Mouse (Mus musculus) heart, adult 11 months (tissue): ENCODE data around the gene Trmt112.
A peak's percentile ranks its signal among the peaks of the same experiment; 100 is the strongest.

Experiments used
- DNase-seq: peaks from one replicate; pipeline ENCODE4 v3.0.0; 2022

Trmt112 gene

DNA sequence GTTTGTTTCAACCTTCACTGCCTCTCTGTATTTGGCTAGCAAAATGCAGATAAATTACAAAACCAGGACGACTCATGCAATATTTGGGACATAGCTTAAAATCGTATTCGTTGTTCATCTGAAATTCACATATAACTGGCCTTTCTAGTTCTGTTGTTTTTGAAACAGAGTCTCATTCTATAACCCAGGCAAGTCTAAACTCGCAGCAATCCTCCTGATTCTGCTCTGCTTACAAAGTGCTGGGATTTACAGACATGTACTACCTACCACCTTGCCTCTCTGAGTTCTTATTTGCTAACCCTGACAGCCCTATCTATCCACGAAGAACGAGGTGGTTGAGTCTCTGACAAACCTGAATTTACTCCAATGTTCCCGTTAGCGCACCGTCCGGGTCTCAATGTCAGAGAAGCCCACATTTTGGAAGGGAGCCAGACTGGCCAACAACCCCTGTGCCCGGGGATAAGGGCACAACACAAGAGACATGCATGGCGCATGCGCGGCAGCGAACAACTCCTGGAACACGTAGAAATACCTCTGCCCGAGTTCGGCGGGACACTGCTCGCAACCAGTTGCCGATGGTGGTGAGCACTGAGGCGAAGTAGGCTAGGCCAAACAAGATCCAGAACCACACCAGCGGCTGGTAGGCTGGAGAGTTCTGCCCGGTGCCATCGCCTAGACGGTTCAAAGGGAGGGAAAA is 17.2 kb downstream of the Trmt112 start:
- DNase-seq = peak; percentile 93

DNA sequence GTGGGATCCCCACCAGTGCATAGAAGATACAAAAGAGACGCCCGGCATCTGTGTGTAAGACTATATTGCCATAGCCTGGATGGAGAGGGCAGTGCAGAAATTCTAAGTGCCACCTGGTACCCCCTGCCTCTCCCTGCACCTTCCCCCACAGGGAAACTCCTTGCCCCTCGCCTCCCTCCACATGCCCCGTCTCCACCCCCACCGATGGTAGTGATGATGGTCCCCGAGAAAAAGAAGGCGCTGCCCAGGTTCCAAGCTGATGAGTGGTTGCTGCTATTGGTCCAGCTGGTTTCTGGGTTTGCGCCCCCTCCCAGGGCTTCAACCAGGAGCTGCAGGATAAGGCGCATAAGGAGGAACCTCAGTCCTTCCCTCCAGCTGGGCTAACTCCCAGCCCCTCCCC is 18.6 kb downstream of the Trmt112 start:
- peak; percentile 86 for DNase-seq

DNA sequence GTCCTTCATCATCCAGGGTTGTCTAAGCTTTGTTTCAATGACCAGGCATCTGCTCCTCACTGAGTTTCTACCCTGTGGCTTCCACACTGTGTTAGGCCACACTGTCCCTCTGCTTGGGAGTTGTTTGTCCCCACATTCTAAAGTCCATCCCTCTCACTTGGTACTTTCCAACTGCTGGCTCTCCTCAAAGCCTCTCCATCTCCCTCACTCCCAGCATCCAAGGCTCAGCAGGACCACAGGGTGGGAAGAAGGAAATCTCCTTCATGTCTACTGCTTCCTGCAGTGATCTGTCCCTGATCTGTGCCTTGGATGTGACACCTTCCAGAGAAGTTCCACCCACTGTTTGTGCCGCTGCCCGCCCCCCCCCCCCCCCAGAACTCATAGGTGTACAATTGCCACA is 21.5 kb downstream of the Trmt112 start:
- DNase-seq = peak; percentile 83

DNA sequence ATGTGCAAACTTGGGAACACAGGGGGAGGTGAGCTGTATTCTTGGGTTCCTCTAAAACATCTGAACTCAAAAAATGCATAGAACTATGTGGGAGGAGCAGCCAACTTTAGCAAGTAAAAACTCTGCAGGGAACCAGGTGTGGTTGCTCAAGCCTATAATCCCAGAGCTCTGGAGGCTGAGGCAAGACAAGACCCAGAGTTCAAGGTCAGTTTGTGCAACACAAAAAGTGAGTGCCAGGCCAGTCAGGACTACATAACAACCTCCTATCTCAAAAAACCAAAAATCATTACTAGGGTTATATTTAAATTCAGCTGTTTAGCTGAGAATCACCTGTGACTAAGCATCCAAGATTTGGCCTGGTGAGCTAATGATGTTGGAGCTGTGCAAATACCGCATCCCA is 22.5 kb downstream of the Trmt112 start:
- no peak for DNase-seq

DNA sequence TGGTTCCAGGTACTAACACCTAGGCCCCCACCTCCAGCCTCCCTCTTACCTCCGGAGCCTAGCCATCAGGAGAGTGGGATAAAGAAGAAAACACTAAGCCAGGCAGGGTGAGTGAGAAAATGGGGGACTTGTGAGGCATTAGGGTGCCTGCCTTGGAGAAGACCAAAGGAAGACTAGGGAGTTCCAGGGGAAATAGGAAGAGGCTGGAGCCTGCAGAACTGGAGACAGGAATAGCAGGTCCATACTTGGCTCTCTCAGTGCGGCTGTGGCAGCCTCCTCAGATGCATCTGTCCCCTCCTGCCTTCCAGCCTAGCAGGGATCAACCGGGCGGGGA is 23.6 kb downstream of the Trmt112 start:
- peak; percentile 82 for DNase-seq

DNA sequence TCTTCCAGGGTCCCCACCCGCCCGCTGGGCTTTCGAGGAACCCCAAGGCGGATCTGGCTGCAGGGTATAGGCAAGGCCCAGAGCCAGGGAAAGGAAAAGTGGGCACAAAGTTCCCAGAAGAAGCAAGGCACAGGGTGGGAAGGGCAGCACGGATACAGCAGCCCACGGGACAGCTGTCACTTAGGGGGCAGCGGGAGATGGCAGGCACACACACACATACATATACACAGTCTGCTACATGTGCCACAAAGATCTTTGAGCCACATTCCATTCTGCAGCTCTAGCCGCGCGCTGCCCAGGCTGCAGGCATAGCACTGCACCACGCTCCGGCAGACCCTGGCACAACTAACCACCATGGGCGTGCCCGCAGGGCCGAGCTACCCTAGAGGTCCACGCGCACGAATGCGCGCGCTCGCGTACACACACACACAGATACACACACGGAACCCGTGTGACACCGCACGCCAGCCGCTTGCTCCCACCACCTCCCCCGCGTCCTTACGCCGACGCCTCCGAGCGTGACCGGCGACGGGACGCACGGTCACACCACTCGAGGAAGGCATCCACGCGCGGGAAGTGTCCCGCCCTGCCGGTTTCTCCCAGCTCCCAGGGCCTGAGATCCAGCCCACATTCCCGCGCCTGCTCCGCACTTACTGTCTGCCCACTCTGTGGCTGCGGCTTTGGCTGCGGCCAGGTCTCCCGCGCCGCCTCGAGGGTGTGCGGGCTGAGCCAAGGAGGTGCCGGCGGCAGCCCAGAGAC is 24.1 kb downstream of the Trmt112 start:
- DNase-seq = peak; percentile 92

DNA sequence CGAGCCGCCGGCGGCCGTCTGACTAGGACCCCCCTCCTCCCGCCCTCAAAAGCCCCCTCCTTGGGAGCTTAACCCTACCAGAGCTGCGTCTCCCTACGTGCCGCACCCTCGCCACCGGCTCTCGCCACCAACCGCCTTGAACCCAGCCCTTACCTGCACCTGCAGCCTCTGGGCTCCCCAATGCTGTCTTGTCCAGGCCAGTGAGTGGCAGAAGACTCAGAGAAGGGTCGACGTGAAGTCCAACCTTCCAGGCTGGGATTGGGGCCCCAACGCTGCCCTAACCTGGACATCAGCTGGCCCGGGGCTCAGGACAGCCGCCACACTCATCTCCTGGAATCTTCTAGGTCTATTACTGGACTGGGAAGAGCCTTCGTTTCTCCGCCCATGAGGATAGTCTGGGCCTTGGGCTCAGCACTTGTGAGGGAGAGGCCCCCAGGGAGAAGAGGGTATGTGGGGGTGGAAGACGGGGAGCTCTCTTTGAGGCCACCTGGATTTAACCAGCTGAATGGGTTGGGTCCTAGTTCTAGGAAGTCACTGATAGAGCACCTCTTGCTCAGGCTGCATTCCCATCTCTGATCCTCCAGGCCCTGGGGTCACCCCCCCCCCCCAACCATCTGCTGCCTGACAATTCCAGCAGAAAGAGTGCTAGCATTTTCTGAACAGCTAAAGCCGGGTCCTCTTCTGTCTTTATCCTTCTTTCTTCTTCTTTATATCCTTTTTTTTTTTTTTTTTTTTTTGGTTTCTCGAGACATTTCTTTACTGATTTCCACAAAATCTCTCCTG is 24.9 kb downstream of the Trmt112 start, which contains the start of gene Kcnk4:
Kcnk4 (minus strand) TSS at position 321 of the 783 bp plus-strand sequence.
- no peak for DNase-seq

DNA sequence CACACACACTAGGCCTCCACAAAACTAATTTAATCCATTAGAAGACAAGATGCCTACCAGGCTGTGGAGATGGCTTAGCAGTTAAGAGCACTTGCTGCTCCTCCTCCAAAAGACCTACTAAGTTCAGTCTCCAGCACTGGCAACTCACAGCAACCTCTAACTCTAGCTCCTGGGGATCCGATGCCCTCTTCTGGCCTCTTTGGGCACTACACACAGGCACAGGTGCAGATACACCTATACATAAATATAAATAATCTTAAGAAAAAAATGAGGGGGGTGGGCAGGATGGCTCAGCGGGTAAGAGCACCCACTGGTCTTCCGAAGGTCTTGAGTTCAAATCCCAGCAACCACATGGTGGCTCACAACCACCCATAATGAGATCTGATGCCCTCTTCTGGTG is 26.8 kb downstream of the Trmt112 start:
- DNase-seq = peak; percentile 85

DNA sequence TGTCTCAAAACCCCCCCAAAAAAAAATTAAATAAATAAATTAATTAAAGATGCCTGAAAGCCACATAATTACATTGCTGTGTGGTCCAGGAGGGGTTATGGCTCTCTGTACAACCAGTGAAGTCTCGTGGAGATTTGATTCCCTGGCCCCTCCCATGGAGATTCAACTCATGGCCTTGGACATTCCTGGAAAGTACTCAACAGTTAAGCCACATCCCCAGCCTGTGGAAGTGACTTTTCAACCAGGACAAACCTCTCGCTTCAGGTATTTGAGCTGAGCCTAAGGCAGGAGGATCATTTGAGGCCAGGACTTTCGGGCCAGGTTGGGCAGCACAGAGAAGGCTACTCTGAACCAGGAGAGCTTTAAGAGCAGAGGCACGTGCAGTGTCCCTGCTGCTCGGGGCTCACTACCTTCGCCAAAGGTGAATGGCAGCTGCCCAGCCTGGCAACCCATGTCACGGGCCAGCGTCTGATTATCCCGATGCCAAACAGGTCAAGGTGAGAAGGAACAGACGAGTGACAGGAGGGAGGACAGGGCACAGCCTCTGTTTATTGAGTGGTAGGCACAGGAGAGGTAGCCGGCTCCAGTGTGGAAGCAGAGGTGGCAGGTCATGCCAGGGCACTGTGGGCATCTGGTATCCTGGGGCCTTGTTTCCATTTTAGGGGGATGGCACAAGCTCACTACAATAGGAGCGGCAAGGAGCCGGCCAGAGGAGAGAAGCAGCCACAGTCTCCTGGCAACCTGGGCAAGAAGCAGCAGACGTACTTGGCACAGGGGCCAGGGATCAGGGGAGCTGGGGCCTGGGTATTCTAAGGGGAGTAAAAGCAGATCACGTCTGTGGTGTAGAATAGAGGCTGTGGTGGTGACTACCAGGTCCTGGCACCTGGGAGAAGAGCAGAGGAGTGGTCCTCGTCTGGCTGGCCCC is 28.3 kb downstream of the Trmt112 start:
- peak; percentile 98 for DNase-seq

DNA sequence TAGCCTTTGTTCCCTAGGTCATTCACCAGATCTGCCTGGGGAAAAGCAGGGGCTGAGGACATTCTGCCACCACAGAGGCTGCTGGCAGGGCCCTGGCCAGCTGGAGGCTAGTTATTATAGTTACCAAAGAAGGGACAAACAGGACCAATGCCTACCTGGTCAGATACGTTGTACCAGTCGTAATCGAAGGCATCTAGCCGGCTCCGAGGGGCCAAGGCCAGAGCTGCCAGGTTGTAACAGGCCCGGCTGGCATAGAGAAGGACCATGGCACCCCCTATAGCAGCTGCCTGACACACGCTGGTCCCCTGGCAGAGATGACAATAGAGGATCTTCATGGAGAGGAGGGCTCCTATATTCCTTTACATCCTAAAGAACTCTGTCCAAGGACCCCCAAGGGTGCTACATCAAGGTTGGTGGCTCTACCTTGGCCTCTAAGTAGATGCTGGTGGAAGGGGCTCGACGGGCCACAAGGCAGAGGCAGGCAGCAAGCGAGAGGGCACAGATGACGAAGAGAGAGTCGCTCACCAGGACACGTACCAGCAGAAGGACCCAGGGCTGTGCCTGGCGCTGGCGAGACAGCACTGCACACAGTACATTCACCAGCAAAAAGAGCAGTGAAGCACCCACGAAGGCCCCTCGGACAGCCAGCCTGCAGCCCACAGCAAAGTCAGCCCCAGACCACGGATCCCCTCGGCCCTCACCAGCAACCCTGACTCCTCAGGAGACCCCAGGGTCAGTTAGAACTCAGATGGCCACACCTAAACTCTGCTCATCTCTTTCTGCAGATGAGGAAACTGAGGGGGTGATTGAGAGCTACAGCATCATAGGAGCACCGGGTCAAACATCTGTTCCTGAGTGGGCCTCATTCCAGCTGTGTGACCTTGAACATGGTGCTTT is 29.9 kb downstream of the Trmt112 start:
- peak; percentile 94 for DNase-seq

DNA sequence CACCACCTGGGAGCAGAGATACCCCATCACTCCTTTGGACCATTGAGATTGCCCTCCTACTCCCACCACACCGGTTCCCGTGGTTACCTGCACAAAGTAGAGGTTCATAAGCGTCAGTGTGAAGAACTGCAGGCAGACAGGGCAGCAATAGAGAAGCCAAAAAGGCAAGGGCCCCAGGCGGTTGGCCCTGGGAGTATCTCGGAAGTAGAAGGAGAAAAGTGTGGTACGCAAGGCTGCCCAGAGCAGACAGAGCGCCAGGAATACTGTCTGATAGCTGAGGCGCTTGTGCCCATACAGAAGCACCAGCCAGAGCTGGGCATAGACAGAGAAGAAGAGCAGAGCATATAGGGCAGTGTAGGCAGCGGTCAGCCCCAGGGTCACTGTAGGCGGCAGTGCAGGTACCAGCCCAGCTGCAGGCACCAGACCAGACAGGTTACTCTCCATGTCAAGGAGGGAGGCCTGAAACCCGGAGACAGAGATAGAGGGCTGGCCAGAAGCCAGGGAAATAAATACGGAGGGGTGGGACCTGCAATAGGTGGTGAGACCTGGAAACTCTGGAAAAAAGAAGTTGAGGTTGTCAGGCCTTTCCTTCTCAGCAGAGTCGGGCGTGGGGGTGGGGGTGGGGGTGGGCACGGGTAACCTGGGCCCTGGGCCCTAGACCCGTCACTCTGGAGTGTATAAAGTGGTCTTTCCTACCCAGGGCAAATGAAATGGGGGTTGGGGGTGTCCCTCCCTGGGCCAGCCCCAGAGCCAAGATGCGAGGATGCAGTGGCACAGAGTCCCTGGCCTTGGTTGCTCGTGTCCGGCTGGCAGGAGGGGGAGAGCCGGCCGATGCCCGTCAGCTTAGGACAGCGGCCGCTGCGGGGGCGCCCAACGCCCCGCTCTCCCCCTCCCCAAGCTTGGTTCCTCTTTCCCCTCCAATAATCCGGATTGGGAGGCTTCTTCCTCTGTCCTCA is 31.2 kb downstream of the Trmt112 start:
- DNase-seq = peak; percentile 93

DNA sequence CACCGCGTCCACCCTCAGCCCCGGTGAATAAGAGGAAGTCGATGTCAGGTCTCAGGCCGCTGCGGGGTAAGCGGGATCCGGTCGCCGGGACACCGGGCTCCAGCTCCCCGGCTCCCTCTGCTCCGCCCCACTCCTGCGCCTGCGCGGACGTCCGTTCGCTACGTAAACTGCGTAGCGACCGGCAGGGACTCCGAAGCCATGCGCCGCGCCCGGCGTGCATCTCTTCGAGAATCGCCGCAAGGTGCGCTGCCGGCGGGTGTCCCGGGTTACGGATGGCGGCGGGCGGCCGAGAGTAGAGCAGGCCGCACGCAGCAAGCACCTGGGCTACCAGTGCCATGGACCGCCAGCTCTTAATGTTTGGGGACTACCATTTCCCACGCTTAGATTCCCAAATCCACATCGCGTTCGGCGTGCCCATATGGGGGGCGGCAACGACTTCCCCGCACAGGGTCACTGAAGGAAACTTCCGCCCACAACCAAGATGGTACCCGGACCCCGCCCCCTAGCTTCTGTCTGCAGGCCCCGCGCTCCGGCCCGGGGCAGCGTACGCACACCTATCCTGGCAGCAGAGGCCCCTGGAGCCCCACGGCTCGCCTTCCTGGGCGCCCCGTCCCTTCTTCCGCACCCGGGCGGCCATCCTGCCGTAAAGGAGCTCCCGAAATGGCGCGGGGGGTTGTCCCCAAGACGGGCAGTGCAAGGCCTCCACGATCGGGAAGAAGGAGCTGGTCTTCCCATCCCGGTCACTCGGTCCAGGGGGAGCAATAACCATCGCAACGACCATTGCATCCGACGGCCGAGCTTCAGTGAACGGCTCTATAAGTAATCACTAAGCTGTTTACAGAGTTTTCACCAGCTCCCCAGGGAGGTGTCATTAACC is 32.1 kb downstream of the Trmt112 start, which contains the start of gene Bad:
Bad (plus strand) TSS at position 490 of the 877 bp plus-strand sequence.
- peak; percentile 99 for DNase-seq

DNA sequence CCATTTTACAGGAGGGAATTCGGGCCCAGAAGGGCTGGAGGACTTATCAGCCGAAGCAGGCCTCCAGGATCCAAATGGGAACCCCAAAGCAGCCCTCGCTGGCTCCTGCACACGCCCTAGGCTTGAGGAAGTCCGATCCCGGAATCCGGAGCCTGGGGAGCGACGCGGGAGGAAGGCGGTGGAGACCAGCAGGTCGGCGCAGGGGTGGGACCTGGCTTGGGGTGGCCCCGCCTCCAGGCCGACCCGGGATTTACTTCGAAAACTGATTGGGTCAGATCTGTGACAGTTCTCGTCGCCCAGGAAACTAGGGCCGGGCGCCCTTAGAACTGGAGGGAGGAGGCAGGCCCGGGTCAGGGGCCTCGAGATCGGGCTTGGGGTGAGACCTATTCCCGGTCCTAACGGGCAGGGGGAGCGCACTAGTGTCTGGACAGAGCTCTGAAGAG is 32.8 kb downstream of the Trmt112 start, which contains the start of gene Gpr137:
Gpr137 (minus strand) TSS at position 232 of the 443 bp plus-strand sequence.
- peak; percentile 100 for DNase-seq

DNA sequence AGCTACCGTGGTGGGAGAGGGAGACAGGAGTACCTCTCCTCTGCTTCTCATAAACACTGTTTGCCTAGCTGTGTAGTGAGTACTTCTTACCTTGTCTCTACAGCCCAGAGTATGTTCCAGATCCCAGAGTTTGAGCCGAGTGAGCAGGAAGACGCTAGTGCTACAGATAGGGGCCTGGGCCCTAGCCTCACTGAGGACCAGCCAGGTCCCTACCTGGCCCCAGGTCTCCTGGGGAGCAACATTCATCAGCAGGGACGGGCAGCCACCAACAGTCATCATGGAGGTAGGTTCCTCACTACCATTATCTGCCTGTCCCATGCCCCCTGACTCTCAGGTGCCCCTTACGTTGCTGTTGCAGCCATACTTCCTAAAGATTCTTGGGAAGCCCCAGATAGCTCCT is 33.3 kb downstream of the Trmt112 start:
- no peak for DNase-seq

DNA sequence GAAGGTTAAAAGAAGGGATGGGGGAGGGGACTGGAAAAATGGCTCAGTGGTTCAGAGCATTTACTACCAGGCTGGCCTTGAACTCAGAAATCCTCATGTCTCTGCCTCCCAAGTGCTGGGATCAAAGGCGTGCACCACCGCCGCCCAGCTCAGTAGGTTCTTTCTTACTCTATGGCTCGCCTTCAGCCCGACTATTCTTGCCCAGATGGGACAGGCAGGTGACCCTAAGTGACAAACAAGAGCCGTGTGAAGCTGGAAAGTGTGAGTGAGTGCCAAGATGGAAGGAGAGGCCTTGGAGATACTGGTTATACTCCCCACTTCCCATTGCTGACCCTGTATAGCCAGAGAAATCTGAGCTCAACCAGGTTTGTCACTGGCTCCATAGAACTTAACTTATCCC is 34.2 kb downstream of the Trmt112 start:
- peak; percentile 91 for DNase-seq

DNA sequence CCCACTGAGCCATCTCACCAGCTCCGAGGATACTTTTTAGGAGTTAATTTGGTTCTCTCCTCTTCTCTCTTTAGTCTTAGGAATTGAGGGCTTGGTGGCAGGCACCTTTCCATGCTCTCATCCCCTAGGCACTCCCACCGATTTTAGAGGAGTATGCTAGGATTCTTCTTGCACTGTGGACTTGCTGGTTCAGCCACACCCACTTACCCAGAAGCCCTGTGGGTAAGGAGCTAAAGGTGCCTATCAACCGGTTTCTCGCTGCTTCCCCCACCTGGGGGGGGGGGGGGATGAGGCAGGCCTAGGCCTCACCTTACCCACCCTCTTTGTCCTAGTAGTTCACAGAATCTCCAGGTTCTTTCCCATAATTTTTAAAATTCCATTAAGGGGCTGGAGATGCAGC is 38.2 kb downstream of the Trmt112 start:
- DNase-seq = no peak

DNA sequence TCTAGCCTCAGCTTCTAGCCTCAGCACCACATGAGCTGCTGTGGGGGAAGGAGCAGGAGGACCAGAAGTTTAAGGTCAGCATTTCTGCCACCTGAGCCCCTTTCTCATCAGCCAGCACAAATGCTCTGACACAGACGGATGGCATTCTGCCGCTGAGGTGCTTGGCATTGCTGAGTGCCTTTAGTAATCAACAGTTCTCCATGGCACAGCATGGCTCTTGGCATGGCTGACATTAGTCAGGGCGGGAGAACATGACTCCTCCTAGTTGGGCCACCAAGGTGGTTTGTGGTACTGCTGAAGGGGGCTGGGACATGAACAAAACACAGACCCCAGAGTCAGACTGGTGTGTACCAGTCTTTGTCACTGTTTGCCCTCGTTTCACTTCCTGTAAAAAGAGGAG is 38.7 kb downstream of the Trmt112 start:
- peak; percentile 90 for DNase-seq

DNA sequence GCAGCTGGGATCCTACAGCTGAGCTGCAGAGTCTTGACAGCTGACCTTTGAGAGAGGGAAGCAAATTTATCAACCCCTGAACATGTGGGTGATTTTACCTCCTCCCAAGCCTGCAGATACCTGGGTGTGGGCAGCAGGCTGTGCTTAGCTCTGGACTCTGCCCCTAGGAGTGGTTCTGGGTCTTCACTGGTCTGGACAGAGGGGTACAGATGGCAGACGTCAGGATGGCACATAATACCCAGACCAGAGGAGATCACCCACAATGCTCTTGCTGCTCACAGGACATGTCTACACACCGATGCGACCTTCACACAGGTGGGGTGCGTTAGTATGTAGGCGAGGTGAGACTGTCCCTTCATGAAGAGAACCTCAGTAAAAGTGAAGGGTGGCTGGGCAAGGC is 40.0 kb downstream of the Trmt112 start:
- peak; percentile 92 for DNase-seq

DNA sequence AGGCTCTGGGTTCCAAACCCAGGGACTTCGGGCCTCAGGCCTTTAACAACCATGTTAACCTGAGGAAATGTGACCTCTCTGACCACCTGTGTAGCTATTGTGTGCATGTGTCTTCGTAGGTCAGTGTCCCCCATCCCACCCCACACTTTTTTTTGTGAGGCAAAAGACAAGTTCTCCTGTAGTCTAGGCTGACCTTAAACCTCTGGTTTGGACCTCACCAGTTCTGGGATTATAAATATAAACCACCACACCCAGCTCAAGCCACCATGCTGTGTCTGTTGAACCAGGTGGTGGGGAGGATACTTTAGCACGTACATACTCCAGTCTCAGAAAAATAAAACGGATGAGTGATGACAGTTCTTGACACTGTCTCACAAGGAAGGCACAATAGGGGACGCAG is 40.5 kb downstream of the Trmt112 start:
- peak; percentile 92 for DNase-seq
